Mouse (Mus musculus): ENCODE measurements at regions not wholly inside any gene's neighbourhood (a gene's known extent, or its start where the extent isn't known, plus 50 kb on each side); places are given as distances from the start of the nearest gene placed in this dataset.

DNA sequence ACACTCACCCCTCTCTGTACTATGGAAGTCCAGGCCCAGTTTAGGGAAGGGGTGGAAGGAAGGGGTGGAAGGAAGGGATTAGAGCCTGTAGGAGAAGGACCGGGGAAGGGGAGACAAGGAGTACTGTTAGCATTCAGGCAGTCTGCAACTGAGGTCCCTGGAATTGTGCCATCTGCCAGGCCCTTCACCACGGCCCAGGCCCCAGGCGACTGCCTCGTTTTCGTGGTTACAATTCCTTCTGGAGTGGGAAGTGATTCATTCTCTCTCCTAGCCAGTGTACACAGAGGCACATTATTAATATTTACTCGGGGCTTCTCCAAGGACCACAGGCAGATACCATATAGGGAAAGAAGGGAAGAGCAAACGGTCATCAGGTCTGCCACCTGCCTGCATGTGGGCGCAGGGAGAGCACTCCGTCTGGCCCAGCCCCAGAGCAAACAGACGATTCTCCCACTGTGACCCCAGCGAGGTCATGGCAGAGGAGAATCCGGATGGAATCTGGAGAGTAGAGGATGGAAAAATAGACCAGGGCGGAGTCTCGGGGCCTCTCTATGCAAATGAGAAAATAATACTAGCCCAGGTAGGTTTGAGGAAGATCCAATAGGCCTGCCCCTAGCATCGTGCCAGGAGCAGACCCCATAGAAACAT lies 354.0 kb downstream of the Ptpru start:
- intact Hi-C loops (cut with DNase I), result loop anchor here (10.0 kb wide), 1 partner anchor 351 kb away; the partner anchor contains the start of gene Ptpru

DNA sequence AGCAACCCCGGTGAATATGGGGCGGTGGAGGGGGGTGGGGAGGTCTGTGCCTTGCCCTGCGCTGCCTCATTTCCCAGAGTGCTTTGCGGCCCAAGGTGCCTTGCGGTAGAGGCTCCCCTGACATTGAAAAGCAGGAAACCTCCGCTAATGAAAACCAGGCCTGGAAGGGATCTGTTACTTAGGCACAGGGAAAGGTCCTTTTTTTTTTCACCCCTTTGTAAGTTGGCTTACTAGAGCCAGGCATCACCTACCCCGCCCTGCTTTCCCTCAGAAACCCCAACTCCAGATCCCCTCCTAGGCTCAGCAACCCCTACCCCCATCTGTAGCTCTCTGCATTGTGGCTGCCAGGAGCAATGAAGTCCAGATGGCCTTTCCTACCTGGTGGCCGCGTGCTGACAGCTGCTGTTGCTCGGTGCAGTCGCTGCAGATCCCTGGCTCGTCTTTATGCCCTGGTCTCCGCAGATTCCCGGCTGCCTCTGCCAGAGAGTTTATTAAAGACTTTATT lies 353.4 kb downstream of the Ptpru start:
- intact Hi-C loops (cut with DNase I), result loop anchor here (5.0 to 10.0 kb wide), 2 partner anchors 350 to 522 kb away; partner anchors contain the start of gene Ptpru

DNA sequence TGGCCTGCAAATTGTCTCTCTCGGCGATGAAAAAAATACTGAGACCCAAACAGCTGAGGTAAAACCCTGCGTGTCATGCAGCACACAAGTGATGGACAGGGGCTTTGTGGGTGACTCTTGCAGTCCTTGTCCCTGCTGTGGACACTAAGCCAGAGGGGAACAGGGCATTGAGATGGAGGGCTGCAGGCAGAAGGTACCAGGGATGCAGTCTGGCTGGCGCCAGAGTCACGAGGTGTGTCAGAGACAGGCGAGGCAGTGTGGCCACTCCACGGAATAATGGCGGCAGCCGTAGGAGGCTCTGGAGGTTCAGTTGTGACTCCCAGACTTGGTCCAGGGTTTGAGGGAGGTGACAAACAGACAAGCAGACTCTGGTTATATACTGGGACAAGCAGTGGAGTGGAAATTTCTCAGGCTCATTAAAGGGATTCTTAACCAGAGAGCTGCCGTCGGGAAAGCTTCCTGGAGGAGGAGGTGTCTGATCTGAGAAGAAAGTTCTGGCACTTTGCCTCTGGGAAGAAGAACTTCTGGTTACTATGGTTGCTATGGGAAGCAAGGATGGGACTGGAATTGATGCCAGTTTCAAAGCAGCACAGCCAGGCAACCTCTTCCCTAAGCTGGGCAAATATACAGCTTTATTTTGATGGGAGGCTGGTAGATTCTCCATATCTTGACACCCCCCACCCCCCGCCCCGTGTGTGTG lies 352.8 kb downstream of the Ptpru start:
- intact Hi-C loops (cut with DNase I), result loop anchor here (5.0 to 10.0 kb wide), 2 partner anchors 350 to 523 kb away; partner anchors contain the start of gene Ptpru

DNA sequence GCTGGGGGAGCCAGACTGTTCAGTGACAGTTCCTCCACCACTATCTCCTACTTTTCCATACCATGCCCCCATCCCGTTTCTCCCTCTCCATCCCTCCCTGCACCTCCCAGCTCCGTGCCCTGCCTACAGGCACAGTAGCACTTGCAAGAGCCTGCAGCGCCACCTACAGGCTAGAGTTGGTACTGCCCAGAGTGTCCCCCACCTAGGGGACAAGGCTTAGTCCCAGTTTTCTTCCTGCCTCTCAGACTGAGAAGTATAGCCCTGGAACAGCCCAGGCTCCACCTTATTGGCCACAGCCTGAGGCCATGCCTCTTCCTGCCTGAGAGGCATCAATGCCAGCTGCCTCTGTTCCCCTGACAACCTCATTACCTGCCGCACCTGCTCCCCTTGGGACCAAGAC lies 351.3 kb downstream of the Ptpru start:
- intact Hi-C loops (cut with DNase I), result loop anchor here (2.0 to 10.0 kb wide), 4 partner anchors 86 to 525 kb away; partner anchors contain the start of gene Ptpru

DNA sequence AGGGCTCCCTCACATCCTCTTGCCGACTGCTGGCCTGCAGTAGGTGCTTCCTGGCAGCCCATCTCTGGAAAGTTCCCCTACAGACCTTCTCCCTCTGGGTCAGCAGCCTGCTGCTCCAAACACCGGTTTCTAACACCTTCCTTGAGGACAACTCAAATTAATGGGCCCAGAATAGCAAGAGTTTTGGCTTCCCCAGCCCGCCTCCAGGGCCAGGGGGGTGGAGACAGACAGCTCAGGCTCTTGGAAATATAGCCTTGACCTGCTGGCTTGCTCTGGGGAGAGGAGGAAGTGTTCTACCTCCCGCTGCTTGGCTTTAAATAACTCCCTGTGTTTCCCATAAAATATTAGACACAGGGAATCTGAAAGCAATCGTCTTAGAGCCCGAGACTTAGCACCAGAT lies 349.8 kb downstream of the Ptpru start:
- intact Hi-C loops (cut with DNase I), result loop anchor here (5.0 to 10.0 kb wide), 2 partner anchors 347 to 526 kb away; partner anchors contain the start of gene Ptpru

DNA sequence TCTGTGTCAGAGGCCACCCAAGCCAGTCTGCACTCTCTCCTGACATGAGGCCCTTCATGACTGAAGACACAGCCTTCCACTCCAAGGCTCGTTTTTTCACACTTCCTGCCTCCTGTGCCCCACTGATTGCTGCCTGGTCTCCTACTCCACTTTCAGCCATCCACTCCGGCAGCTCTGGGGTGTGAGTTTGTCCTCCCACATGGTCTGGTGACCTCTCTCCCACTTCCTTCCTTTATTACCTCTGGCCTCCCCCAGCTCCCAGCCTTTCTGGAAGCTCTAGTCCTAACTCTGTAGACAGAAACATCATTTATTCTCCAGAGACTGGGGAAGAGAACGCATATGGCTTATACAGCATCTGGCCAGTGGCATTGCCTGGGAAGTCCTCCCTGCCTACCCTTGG lies 349.0 kb downstream of the Ptpru start:
- intact Hi-C loops (cut with DNase I), result loop anchor here (5.0 to 10.0 kb wide), 2 partner anchors 346 to 527 kb away; partner anchors contain the start of gene Ptpru

DNA sequence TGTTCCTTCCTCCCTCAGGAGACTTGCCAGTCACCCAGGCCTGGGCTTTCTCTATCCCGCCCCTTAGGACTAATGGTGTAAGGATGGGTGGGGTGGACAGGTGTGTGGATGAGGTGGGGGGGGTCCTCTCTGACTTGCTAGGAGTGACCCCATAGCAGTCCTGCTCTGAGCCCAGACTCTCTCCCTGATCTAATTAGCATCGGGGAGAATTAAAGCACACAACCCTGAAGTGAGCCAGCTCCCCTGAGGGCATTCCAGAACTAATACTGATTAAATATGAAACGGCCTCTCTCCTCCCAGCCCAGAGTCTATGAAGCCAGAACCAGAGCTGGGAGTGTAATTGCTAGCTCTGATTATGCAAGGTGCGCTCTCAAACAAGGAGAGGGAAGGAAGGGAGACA lies 346.1 kb downstream of the Ptpru start:
- intact Hi-C loops (cut with DNase I), result loop anchor here (2.0 kb wide), 1 partner anchor 69 kb away; no protein-coding TSS in a partner anchor

DNA sequence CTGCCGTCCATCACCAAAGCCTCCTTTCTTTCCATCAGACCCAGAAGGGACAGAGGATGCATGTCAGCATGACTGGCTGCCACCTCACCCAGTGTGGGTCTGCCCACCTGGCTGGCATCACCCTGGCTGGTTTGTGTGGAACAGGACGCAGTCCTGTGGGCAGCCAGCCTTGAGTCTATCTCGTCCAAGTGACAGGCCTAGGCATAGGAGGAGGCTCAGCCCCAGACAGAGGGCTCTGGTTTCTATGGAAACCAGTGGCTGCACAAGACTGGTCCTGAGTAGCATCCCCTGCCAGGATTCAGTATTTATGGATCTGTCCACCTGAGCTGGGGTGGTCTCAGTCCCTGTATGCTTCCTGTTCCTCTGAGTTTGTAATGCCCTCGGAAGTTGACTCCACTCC lies 344.4 kb downstream of the Ptpru start:
- intact Hi-C loops (cut with DNase I), result loop anchor here (2.0 kb wide), 1 partner anchor 71 kb away; no protein-coding TSS in a partner anchor

DNA sequence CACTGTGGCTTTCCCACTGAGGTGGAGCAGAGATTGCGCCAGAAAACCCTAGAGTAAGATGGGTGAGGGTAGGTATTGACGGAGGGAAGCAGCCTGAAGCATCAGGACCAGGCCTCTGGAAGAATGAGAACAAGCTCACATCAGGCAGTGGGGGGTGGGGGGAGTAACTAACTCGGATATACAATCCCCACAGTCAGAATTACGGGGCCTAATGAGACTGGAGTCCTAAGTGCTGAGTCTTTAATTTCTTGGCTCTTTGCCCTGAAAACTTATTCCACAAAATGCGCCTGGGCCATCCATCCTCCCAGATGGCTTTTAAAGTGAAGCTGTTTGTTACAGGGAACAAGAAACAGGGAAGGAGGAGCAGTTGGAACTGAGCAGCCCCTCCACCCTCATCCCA lies 341.2 kb downstream of the Ptpru start:
- intact Hi-C loops (cut with DNase I), result no loop called here

DNA sequence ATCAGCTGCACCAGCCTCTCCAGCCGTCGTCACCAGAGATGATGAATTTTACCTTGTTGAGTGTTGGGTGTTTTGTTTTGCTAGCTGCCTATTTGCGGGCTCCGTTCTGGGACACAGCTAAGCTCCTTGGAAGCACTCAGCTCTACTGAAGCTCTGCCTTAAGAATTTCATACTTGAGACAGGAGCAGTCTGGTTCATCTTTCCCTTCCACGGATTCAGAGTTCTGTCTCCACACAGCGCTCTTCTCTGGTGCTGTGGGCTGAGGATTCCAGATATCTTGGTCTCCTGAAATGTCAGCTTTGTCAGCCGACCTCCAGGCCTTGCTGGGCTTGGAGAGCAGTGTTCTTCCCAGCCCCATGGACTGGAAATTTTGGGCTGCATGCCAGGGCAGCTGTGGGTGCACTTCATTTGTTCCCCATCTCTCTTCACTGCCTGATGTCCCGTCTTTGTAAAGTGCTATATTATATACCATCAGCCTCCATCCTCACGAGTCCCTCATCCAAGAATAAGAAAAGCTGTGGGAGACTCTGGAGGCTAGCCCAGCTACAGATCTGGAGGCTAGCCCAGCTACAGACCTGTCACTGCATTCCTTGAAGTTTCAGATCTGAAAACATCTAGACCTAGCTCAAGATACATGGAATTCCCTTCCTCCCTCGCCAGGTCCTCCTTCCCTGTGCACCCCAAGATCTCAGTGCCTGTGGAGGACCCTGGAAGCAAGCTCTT lies 337.0 kb downstream of the Ptpru start:
- intact Hi-C loops (cut with DNase I), result no loop called here

DNA sequence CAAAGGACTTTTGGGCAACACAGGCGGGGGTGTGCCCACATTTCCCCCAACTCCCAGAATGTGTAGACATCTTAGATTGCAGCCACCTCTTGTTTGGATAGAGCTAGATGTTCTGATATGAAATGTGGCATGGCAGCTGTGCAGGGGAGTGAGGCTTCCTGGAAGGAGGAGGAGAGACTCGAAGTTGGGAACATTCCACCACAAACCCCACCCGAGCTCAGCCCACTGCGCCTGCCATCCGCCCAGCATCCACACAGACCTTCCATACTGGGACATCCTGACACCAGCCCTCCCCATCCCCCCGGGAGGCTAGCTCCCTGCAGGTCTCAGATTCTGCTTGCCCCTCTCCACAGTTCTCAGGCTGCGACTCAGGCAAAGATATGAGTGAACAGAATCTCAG lies 329.9 kb downstream of the Ptpru start:
- intact Hi-C loops (cut with DNase I), result no loop called here

DNA sequence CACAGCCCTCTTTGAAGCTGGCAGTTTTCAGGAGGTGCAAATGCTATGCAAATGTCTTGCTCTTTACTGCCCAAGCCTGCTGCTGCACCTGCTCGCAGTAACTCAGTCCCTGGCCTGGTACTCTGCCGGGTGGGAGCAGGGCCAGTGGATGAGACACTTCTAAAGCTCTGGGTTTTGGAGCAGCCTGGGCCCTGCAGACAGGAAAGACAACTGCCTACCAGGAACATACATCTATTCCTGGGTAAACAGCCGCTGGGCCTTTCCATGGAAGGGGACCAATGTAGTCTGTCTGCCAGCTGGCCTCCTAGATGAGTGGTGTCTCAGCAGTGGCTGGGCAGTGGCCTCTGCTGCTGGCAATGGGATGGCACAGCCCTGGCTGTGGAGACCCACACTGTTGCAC lies 326.5 kb downstream of the Ptpru start:
- intact Hi-C loops (cut with DNase I), result no loop called here

DNA sequence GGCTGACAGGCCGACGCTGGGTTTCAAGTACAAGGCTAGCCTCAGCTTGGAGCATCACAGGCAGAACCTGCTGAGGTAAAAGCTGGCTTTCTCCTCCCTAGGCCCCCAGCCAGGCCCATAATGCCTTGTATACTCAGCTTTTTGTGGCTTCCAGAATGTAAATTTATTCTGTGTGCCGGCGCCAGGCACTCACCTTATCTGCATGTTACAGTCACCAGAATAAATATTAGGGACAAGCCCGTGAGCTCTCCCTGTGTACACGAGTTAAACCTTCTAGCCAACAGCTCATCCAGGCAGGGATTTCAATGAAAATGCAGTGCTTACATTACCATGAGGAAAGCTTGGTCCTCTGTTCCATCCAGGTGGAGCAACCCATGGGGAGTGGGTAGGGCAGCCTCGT lies 325.3 kb downstream of the Ptpru start:
- intact Hi-C loops (cut with DNase I), result no loop called here

DNA sequence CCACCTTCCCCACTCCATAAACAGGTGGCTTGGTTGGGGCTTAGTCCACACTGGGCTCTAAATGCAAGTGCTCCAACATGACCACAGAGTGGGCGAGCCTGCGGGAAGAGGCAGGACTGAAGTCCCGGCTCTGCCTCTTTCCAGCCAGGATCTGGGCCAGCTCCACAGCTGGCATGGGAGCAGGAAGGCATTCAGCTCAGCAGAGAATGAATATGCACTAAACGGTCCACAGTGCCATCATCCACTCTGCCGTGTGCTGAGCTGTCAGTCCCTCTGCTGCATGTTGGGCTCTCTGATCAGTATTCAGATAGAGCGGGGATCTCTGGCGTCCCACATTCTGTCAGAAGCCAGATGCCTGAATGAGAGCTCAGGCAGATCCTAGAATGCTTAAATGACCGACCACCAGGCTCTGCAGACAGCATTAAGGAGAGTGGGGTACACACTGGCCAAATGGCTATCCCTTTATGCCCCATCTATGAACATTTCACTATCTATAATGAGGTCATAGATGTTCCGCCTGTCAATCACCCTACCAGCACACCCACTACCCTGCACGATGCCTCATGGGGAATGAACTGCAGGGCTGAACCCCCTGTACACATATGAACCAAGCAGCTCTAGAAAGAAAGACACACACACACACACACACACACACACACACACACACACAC lies 317.3 kb downstream of the Ptpru start:
- intact Hi-C loops (cut with DNase I), result no loop called here

DNA sequence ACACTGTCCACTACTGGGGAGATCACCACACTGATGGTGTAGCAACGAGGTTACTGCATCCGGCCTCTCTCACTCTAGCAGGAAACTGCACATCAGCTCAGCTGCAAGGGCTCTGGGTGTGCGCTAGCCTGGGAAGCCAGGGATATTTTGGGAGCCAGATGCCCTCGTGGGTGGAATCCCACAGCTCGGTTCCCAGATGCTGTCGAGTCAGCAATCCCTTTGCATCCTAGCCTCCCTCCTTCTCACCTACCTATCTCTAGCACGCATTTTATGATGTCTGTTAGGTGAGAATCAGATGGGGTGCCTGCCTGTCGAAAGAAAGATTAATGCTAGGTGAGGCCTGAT lies 316.8 kb downstream of the Ptpru start:
- intact Hi-C loops (cut with DNase I), result no loop called here

DNA sequence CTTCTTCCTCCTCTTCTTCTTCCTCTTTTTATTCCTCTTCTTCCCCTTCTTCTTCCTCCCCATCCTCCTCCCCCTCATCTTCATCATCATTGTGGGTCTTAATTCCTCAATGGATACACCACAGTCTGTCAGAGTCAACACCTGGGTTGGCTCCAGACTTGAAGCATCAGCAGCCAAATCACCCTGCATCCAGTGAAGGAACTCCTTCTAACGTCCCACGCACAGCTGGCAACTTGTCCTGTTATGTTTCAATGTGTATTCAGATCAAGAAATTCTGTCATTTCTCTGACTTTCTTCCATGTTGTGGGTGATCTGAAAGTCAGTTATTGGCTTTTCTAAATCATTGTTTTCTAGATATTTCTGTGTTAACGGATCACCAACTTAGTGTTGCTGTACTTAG lies 312.9 kb downstream of the Ptpru start:
- intact Hi-C loops (cut with DNase I), result no loop called here

DNA sequence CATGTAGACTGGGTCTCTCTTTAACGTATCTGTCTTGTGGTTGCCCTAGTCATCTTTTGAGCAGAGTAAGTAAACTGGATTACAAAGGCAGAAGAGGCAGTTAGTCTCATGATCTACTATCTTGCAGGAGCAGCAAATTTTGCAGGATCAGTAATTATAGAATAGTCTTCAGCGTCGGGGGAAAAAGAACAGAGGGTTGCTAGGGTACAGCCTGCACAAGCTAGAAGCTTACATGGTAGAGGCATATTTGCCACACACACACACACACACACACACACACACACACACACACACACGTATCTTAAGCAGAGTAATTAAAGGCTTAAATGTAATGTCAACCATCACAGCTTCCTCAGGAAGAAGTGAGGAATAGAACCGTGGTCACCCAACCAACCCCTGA lies 307.6 kb downstream of the Ptpru start:
- intact Hi-C loops (cut with DNase I), result no loop called here

DNA sequence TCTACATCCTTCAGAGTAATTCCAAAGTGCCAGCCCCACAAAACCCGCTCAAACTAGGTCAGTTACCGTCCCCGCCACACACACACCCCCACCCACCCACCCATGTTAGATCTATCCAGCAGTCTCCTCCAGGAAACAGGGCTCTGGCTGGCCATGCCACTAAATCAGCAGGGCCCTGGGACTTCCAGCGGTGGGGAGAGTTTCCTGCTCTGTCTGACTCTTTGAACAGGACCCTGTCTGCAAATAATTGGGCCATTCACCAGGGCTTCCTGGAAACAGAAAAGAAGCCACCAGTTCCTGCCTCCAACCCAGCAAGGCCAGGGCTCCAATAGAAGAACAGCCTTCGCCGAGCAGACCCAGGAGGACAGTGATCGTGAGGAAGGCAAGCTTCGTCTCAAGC lies 307.1 kb downstream of the Ptpru start:
- intact Hi-C loops (cut with DNase I), result no loop called here

DNA sequence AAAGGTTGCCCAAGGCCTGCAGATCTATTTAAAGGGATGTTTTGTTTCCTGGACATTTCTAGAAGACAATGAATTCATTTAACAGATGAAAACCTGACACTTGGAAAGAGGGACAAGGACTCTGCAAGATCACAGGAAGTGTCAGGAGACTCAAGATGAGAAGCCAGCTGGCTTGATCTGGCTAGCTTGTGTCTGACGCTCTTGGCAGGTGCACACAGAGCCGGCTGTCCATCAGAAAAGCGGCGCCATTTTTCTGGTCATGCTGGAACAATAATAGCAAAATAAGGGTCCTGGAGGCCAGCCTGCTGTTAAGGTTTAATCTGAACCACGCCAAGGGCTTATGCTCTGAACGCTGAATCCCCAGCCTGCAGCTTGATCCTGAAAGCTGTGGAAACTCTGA lies 303.3 kb downstream of the Ptpru start:
- intact Hi-C loops (cut with DNase I), result no loop called here

DNA sequence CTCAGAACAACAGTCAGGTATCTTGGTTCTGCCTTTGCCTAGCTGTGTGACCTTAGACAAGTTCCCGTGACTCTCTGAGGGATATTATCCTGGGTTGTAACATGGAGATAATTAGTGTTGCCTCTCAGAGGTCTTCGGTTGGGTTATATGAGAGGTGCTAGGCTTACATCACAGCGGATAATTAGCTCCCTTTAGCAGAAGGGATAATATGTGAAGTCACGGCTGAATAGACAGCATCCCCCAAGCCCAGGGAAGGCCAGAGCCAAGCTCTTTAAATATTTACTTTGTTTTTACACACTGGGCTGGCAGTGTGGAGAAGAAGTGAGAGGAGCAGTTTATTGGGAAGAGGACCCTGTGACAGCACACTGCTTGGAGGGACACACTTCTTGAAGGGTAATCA lies 299.9 kb downstream of the Ptpru start:
- intact Hi-C loops (cut with DNase I), result no loop called here
